Mouse (Mus musculus) G1E (cell line): ENCODE measurements around the gene Spata48.

Experiments used
- CTCF ChIP-seq: IDR thresholded peaks from 2 replicates; pipeline ENCODE4 v1.5.1; 2012; ENCODE audit warnings: low read depth, low read length, inconsistent platforms, mixed read lengths
- GATA1 ChIP-seq: IDR thresholded peaks from 2 replicates; pipeline ENCODE4 v1.6.1; 2012; ENCODE audit warnings: borderline replicate concordance, low read length, inconsistent platforms, mixed read lengths
- POLR2AphosphoS5 ChIP-seq: IDR thresholded peaks from 2 replicates; pipeline ENCODE4 v1.6.1; 2012; ENCODE audit warnings: low read depth, low read length, inconsistent platforms; ENCODE audit not compliant: insufficient replicate concordance

- no peak for TF ChIP-seq CTCF
- TF ChIP-seq GATA1 = no peak
- no peak for TF ChIP-seq POLR2AphosphoS5
Measured at GRCm38 (mm10) chr11:11462561-11462890, 632 bp downstream of the Spata48 start.
